Mouse (Mus musculus) cerebellum, adult 2 months (tissue): ENCODE data around the gene Sned1.

Source experiments
- CTCF ChIP-seq: fragments of 200-500 bp; IDR thresholded peaks from 2 replicates; pipeline ENCODE4 v1.5.1; 2011; ENCODE audit warnings: low read depth, mild to moderate bottlenecking, control low read depth, low read length, moderate library complexity, borderline replicate concordance; ENCODE audit not compliant: insufficient read depth
- POLR2A ChIP-seq: fragments of 200-500 bp; IDR thresholded peaks from 2 replicates; pipeline ENCODE4 v1.6.1; 2011; ENCODE audit warnings: low read length, control low read depth, borderline replicate concordance; ENCODE audit not compliant: insufficient read depth

- TF ChIP-seq POLR2A: peak; percentile 68
- TF ChIP-seq CTCF: no peak
Observed at GRCm38 (mm10) chr1:93305581-93306337, 70.1 kb downstream of the Sned1 start, which contains the start of gene Mterf4.
